In the genomic region with DNA sequence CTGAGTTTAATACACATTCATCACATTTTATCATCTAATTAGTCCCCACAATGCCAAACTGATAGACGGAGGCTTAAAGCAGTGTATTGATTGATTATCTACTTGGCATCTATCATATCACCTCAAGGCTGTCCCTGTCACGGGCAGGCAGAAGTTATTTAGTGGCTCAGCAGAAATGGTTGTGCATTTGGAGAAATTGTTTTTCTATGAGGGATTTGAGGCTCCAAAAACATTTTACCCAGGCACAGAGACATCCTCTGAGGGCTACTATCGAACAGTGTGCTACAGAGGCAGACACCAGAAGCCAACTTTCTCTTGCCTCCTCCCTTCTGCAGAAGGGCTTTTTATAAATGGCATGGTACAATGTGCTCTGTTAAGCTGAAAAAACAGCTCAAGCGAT, we compare ENCODE assay signal across 26 mouse cellular contexts.
"Had no signal": no experiment of that assay in that cellular context is flagged by ENCODE, and none has a peak within 500 bp of the region (broad histone marks: within the 10 kb centered on the region; RNA-seq: fewer than 3 reads in every experiment).

No protein-coding gene starts in this region.

- DNase-seq: gastrocnemius, adult 2 months; gastrocnemius, postnatal 10 days; gastrocnemius, postnatal 25 days; heart, adult 2 months; heart, postnatal 10 days; heart, postnatal 4 days; kidney, adult 18-20 months; kidney, adult 8-10 months; kidney, postnatal 10 days; kidney, postnatal 25 days; kidney, postnatal 4 days; liver; liver, embryonic 13.5 days had no signal

- H3K4me2 ChIP-seq: heart, embryonic 11.5 days; hindbrain, embryonic 13.5 days; intestine, embryonic 15.5 days; limb, embryonic 12.5 days; liver, embryonic 11.5 days; liver, embryonic 13.5 days; liver, embryonic 15.5 days had no signal

- H3K36me3 ChIP-seq: hindbrain, embryonic 10.5 days; hindbrain, embryonic 13.5 days; intestine, embryonic 15.5 days; limb, embryonic 10.5 days; limb, embryonic 12.5 days; liver, embryonic 13.5 days; liver, embryonic 15.5 days had no signal

- H3K27ac ChIP-seq: gastrocnemius, adult 2 months; heart, adult 2 months; hindbrain, embryonic 10.5 days; hindbrain, embryonic 13.5 days; intestine, embryonic 15.5 days; left cerebral cortex, adult 2 months; limb, embryonic 10.5 days; limb, embryonic 12.5 days; liver, embryonic 13.5 days; liver, embryonic 15.5 days had no signal

- H3K9ac ChIP-seq: hindbrain, embryonic 13.5 days; intestine, embryonic 15.5 days; limb, embryonic 12.5 days; liver, embryonic 13.5 days; liver, embryonic 15.5 days had no signal

- ATAC-seq: forebrain, embryonic 16.5 days; hindbrain, embryonic 16.5 days; inflammation-experienced regulatory T-cells, adult 6 months; intestine, embryonic 15.5 days; intestine, postnatal 0 days had no signal

- H3K9me3 ChIP-seq: hindbrain, embryonic 10.5 days; hindbrain, embryonic 13.5 days; intestine, embryonic 15.5 days; limb, embryonic 10.5 days; limb, embryonic 12.5 days; liver, embryonic 15.5 days had no signal

- H3K4me1 ChIP-seq: hindbrain, embryonic 10.5 days; intestine, embryonic 15.5 days; limb, embryonic 12.5 days; liver, embryonic 13.5 days; liver, embryonic 15.5 days had no signal

- H3K4me3 ChIP-seq: gastrocnemius, adult 2 months; heart, adult 2 months; hindbrain, embryonic 10.5 days; hindbrain, embryonic 13.5 days; intestine, embryonic 15.5 days; left cerebral cortex, adult 2 months; limb, embryonic 10.5 days; limb, embryonic 12.5 days; liver, embryonic 13.5 days; liver, embryonic 15.5 days had no signal

- H3K27me3 ChIP-seq: hindbrain, embryonic 13.5 days; intestine, embryonic 15.5 days; limb, embryonic 12.5 days; liver, embryonic 13.5 days; liver, embryonic 15.5 days had no signal
